Mouse (Mus musculus) E14TG2a.4 (cell line): ENCODE measurements around the gene Churc1.
"Not testable (repeated sequence)": the region's sequence is repeated elsewhere in the genome, so short reads cannot be mapped to it uniquely, and the experiment has no call there.

Experiments used
- H3K27me3 ChIP-seq: 2 replicates; pipeline ENCODE4 v1.6.1; 2014; ENCODE audit warnings: low read length, control low read depth; ENCODE audit not compliant: insufficient read depth
- H3K36me3 ChIP-seq: 2 replicates; pipeline ENCODE4 v1.6.1; 2014; ENCODE audit warnings: low read length, control low read depth; ENCODE audit not compliant: insufficient read depth
- H3K4me1 ChIP-seq: replicated peaks from 2 replicates; pipeline ENCODE4 v1.6.1; 2014; ENCODE audit warnings: low read depth, low read length, control low read depth
- H3K4me3 ChIP-seq: replicated peaks from 2 replicates; pipeline ENCODE4 v1.5.1; 2014; ENCODE audit warnings: mild to moderate bottlenecking, low read length
- H3K9me3 ChIP-seq: 2 replicates; pipeline ENCODE4 v1.6.1; 2014; ENCODE audit warnings: low read length, control low read depth
- CTCF ChIP-seq: conservative IDR thresholded peaks from 2 replicates; pipeline ENCODE4 v1.5.1; 2014; ENCODE audit warnings: low read length
- NANOG ChIP-seq: IDR thresholded peaks from 2 replicates; pipeline ENCODE4 v1.6.1; 2014; ENCODE audit warnings: borderline replicate concordance, low read length, mixed read lengths
- POU5F1 ChIP-seq: IDR thresholded peaks from 2 replicates; pipeline ENCODE4 v1.6.1; 2014; ENCODE audit warnings: low read length, borderline replicate concordance

Gene Churc1

GRCm38 (mm10) chr12:76780639-76781468 is 15.5 kb downstream of the Churc1 start:
- Histone ChIP-seq H3K4me3 (no peak overlapping the region), H3K36me3 (peaks cover 36% of the 10 kb centered on the region), H3K27me3 (no peaks in the 10 kb centered on the region), H3K9me3 (peaks cover 50% of the 10 kb centered on the region), H3K4me1 (no peaks in the 10 kb centered on the region)
- no peak for TF ChIP-seq CTCF
- TF ChIP-seq POU5F1, result no peak
- TF ChIP-seq NANOG, result no peak

GRCm38 (mm10) chr12:76784056-76784619 is 18.8 kb downstream of the Churc1 start:
- Histone ChIP-seq H3K9me3 (peaks cover 41% of the 10 kb centered on the region), H3K4me3 (no peak overlapping the region), H3K27me3 (no peaks in the 10 kb centered on the region), H3K36me3 (peaks cover 24% of the 10 kb centered on the region), H3K4me1 (no peaks in the 10 kb centered on the region)
- TF ChIP-seq CTCF (no peak), POU5F1 (no peak), NANOG (no peak)

- H3K27me3 ChIP-seq, result no peaks in the 10 kb centered on the region
- H3K9me3 ChIP-seq, result no peaks in the 10 kb centered on the region
- no peak overlapping the region for H3K4me3 ChIP-seq
- H3K36me3 ChIP-seq, result no peaks in the 10 kb centered on the region
- H3K4me1 ChIP-seq, result peaks cover 11% of the 10 kb centered on the region
- no peak for TF ChIP-seq CTCF
- TF ChIP-seq NANOG, result no peak
These were observed 25.2 kb downstream of the Churc1 start for GRCm38 (mm10) chr12:76790446-76791084.

GRCm38 (mm10) chr12:76792540-76792939 is 27.2 kb downstream of the Churc1 start:
- H3K4me1 ChIP-seq, result peaks cover 30% of the 10 kb centered on the region
- not testable (repeated sequence) for H3K4me3 ChIP-seq, H3K9me3 ChIP-seq, H3K36me3 ChIP-seq, H3K27me3 ChIP-seq
- 0 out of 2 replicates have a peak, but pooled peaks have one; percentile 10 for TF ChIP-seq CTCF

- H3K27me3 ChIP-seq, result peaks cover 4% of the 10 kb centered on the region; the same call in 1 of the 2 replicates
- no peak within 1 kb of the TSS for H3K4me3 ChIP-seq
- no peaks in the 10 kb centered on the region for H3K9me3 ChIP-seq
- peaks cover 51% of the 10 kb centered on the region for H3K4me1 ChIP-seq
- H3K36me3 ChIP-seq, result no peaks in the 10 kb centered on the region
- TF ChIP-seq NANOG (no peak), POU5F1 (no peak)
These were observed 30.0 kb downstream of the Churc1 start, which contains the start of gene Gpx2 for GRCm38 (mm10) chr12:76795350-76795749. Gene Gpx2, minus strand, starts transcription at chr12:76795554.

GRCm38 (mm10) chr12:76796938-76797539 is 31.7 kb downstream of the Churc1 start:
- no peaks in the 10 kb centered on the region for H3K36me3 ChIP-seq
- H3K27me3 ChIP-seq, result peaks cover 6% of the 10 kb centered on the region; the same call in 1 of the 2 replicates
- TF ChIP-seq CTCF (no peak), NANOG (no peak), POU5F1 (no peak)
- H3K4me1 ChIP-seq, result peaks cover 51% of the 10 kb centered on the region
- H3K9me3 ChIP-seq, result peaks cover 10% of the 10 kb centered on the region
- H3K4me3 ChIP-seq, result no peak overlapping the region

- Histone ChIP-seq H3K27me3 (peaks cover 6% of the 10 kb centered on the region; the same call in 1 of the 2 replicates), H3K4me3 (no peak overlapping the region), H3K9me3 (peaks cover 10% of the 10 kb centered on the region), H3K36me3 (no peaks in the 10 kb centered on the region), H3K4me1 (peaks cover 51% of the 10 kb centered on the region)
- TF ChIP-seq CTCF (no peak), POU5F1 (no peak), NANOG (no peak)
These were observed 32.8 kb downstream of the Churc1 start for GRCm38 (mm10) chr12:76798008-76798720.

GRCm38 (mm10) chr12:76803028-76803427 is 37.7 kb downstream of the Churc1 start:
- peaks cover 10% of the 10 kb centered on the region for H3K9me3 ChIP-seq
- TF ChIP-seq NANOG, result no peak
- no peak for TF ChIP-seq POU5F1
- peaks cover 14% of the 10 kb centered on the region for H3K27me3 ChIP-seq
- H3K36me3 ChIP-seq, result no peaks in the 10 kb centered on the region
- no peak overlapping the region for H3K4me3 ChIP-seq
- H3K4me1 ChIP-seq, result peaks cover 20% of the 10 kb centered on the region
